Mouse (Mus musculus) spleen, adult 12 weeks (tissue): ENCODE measurements at regions not wholly inside any gene's neighbourhood (a gene's known extent, or its start where the extent isn't known, plus 50 kb on each side); places are given as distances from the start of the nearest gene placed in this dataset.

Experiments used
- DNase-seq: peaks from one replicate; pipeline ENCODE4 v3.0.0; 2022; ENCODE audit warnings: low spot score

DNA sequence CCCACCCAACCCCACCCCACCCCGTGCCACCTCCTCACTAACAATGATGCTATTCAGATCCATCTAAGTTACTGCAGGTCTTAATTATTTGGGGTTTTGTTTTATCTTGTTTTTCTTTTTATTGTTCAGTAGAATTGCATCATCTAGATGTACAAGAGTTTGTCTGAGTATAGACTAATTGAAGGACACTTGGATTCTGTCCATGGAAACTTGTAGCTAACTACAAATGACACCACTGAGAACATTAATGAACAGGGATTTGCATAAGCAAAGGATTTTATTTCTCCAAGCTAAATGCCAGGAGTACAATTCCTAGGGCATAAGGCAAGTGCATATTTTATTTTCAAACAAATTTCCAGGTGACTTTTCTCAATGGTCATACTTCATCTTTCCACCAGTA, 318.4 kb upstream of the Slc7a11 start:
- no peak for DNase-seq

DNA sequence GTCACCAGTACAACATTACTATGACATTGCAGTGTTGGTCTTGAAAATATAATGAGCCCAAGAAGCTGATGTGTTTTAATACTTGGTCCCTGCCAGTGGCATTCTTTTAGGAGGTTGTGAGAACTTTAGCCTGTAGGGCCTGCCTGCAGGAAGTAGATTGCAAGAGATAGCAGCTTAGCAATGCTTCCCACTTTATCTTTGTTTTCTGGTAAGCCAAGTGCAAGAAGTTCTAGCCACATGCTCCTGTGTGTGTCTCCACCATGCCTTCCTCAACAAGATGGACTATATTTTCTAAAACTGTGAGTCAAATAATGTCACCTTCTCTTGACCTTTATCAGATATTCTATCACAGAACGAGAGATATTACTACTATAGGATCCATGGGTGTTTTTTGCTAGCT, 314.7 kb upstream of the Slc7a11 start:
- DNase-seq: no peak

- no peak for DNase-seq
These were observed 293.8 kb upstream of the Slc7a11 start for GRCm38 (mm10) chr3:50737173-50737572.

DNA sequence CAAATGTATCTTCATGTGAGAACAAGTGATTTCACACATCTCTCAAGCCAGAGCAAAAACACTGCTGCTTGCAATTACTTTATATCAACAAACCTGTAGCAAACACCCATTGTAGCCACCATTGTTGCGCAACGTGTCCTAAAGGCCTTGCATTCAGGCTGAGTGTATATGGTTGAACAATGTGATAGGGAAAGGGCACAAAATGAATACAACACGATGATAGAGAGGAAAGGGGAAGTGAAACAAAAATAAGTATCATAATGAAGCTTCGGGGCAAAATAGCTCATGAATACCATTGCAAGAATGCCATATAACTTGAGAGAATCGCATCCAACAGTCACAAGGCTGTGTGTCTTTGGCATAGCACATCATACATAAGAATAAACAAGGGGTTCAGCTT, 275.6 kb upstream of the Slc7a11 start:
- no peak for DNase-seq

DNA sequence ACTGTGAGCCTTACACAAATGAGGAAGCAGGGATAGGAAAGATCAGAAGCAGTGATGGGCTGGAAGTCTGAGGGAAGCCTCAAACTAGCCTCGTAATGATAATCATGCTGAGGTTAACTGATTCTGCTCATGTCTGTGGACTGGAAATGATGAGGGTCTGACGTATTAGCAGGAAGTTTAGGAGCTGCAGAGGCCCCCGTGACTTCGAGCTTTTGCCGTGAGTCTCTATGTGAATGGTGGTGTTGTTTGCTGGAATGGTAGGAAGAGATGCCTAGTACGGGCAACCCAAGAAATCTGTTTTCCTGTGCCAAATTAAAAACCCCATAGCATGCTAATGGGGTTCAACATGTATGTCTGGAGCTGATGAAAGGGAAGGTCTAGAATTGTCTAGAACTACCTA, 270.0 kb upstream of the Slc7a11 start:
- DNase-seq: no peak

- DNase-seq: no peak
These were observed 266.1 kb upstream of the Slc7a11 start for GRCm38 (mm10) chr3:50709415-50709989.

DNA sequence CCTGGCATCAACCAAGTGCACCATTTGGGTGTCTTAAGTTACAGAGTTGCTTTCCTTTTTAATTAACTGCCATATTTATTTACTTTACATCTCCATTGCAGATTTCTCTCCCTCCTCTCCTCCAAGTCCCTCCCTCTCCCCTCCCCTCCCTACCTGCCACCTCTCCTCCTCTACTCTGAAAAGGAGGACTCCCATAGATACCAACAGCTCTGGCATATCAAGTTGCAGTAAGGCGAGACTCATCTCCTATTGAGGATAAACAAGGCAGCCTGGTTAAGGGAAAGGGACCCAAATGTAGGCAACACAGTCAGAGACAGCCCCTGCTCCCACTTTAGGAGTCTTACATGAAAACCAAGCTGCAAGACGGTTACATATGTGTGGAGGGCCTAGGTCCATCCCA, 263.3 kb upstream of the Slc7a11 start:
- no peak for DNase-seq

DNA sequence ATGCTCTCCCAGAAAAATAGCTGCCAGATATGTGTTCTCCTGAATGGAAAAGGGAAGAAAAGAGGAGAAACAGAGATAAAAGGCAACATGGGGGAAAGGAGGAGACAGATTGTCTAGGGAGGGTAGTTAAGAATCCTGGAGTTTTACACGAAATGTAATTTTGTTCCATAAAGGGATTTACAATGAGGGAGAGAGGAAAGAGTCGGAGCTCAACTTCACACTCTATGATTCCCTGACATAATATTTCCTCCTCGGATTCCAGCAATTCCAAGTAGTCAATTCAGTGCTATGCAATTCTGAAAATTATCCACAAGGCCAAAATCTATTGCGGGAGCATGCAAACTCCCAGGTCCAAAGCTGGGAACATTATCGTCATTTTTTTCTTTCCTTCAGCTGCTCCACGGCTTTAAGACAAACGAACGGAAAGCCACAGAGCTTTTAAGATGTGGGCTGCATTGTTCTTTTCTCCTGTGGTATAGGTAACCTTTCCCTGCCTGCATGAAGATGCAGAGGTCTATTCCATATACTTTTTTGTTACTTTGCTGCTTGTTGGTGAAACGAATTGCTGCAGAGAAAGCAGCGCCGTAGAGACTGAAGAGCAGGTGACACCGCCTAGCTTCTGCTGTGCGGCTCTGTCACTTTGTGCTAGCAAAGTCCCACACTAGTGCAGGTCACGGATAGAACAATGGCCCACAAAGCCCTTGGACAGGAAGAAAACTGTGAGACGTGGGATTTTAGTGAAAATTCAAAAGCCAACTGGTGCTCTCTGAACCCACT, 251.7 kb upstream of the Slc7a11 start:
- DNase-seq: no peak

DNA sequence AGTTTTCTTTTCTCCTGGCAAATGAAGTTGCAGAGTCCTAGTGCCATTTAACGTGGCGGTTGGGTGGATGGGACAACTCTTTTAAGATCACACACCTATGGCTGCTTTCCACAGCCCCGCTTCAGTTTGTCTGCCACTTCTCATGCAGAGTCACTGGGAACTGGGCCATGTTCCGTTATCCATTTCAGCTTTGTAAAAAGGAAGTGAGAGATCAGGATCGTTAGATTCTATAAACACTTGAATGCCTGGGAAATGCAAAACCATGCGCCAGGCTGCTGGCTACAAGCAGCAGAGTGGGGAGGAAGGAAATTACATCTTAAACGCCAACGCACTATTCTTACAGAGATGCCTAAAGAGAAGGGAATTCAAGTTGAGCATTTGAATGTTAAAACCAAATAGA, 251.1 kb upstream of the Slc7a11 start:
- DNase-seq: no peak

DNA sequence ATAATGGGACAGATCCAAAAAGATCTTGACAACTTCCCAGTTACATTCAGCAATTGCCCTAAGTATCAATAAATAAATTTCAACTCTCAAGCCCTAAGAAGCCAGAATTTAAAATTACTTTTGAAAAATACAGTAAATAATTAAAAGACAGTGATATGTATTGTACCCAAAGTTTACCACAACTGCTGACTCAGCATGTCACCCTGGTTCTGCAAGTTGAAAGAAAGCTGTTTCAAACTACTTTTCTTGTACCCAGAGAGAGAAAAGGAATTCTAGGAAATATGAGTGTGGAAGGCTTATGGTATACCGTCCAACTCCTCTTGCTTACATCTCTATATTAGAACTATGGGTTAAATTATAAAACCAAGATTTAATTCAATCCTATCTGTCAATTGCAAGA, 248.9 kb upstream of the Slc7a11 start:
- DNase-seq: no peak

- DNase-seq: no peak
These were observed 247.3 kb upstream of the Slc7a11 start for GRCm38 (mm10) chr3:50690750-50691149.

- no peak for DNase-seq
These were observed 246.0 kb upstream of the Slc7a11 start for GRCm38 (mm10) chr3:50689375-50689774.

DNA sequence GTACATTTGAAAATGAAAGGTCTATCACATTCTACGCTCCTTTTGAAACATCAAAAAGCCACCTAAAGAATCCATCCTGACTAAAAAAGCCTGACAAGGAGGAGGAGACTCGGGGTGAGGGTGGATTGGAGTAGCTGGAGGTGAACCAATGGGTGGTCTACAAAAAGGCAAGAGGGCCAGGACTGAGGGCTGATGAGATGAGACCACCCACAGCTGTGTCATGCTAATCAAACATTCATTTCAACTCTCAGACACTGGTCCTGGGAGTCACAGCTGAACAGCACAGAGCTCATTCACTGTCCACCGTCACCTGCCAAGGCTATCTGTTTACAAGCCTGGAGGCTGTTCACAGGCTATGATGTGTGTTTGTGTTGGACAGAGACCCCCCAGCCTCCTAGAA, 244.3 kb upstream of the Slc7a11 start:
- DNase-seq: no peak

GRCm38 (mm10) chr3:50678611-50678988, 235.2 kb upstream of the Slc7a11 start:
- no peak for DNase-seq

DNA sequence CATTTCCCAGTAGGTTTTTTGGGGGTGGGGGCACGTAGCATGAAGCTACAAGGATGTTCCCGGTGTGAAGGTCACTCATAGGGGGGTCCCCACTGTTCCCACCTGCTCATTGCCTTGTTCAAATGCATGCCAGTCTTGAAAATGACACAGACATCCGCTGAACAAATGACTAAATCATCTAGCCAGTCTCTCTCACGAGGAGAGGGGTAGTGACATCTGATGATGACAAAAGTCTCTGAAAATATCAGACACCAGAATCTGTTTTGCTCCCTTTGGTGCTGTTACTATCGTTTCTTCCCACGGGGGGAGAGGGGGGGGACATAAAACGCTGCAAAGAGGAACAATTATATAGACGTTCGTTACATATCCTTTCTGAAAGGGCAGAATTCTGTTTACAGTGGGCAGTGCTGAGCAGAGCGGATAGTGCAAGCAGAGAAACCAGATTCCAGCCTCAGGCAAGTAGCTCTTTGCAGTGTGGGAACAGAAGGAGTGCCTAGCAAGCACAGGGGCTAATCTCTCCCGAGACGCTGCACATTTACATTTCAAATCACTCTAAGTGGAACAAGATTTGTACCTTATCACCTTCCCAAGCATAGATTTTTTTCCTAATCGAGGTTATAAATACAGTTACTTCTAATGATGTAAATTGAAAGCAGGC, 234.7 kb upstream of the Slc7a11 start:
- no peak for DNase-seq

DNA sequence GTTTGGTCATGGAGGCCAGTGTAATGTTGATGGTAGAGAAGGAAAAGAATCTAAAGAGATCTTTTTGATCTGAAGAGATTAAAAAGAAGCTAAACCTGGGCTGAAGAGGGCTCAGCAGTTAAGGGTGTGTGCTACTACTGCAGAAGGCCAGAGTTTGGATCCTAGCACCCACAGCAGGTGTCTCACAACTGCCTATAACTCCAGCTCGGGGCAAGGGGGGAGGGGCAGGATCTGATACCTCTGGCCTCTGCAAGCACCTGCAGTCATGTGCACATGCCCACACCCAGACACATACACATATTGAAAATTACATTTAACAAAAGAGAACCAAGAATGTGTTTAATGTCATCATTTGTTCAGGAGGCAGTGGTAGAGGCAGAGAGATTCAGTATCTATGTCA, 232.4 kb upstream of the Slc7a11 start:
- DNase-seq: no peak

- no peak for DNase-seq
These were observed 231.6 kb upstream of the Slc7a11 start for GRCm38 (mm10) chr3:50674860-50675566.

- DNase-seq: no peak
These were observed 221.9 kb upstream of the Slc7a11 start for GRCm38 (mm10) chr3:50665316-50665715.

GRCm38 (mm10) chr3:50660966-50661365, 217.6 kb upstream of the Slc7a11 start:
- DNase-seq: no peak

- DNase-seq: no peak
These were observed 217.2 kb upstream of the Slc7a11 start for GRCm38 (mm10) chr3:50660566-50660965.

DNA sequence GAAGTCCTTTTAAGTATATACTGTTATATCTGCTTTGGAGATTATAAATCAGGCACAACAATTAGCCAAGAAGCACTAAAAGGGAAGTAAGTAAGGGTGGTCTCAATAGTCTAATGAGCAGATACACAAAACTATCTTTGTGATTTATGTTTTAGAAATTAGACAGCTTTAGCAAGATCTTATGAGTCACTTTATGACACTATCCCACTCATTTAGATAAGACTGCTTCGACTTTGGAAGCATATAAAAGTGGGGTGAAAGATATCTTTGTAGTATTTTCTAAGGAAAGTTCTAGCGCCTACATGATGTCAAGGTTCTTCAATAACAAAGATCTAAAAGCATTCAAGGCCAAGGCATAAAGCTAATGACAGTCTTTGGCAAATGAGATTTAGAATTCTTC, 214.5 kb upstream of the Slc7a11 start:
- no peak for DNase-seq

DNA sequence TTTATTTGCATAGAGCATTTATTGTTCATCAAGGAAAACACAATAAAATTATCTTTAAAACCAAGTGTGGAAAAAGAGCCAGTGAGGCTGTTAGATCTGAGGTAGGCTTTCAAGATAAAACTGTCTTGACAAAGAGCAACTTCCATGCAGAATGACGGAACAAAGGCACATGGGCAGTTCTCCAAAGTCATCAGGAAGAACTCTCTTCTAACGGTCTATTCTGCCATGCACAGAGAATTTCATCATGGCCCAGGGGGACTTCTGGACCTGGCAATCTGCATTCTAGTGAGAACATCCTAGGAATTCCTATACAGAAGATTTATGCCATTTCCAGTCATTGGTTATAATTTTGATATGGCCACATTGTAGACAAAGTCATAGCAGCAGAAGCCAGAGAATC, 211.0 kb upstream of the Slc7a11 start:
- no peak for DNase-seq

- no peak for DNase-seq
These were observed 208.9 kb upstream of the Slc7a11 start for GRCm38 (mm10) chr3:50652265-50652664.
